Comparison of ENCODE assay signal across 22 mouse cellular contexts in genomic region chr19:5481398-5481797, GRCm38 (mm10). TPM values are rescaled to one million over a fixed set of nuclear protein-coding genes. Genes with fewer than 3 reads are reported as not detected.
"Had no signal": no experiment of that assay in that cellular context is flagged by ENCODE, and none has a peak within 500 bp of the region (broad histone marks: within the 10 kb centered on the region; RNA-seq: fewer than 3 reads in every experiment).

No protein-coding gene starts in this region.

- H3K4me3 ChIP-seq: heart, adult 2 months; heart, embryonic 13.5 days; heart, embryonic 15.5 days; hindbrain, embryonic 10.5 days; hindbrain, embryonic 12.5 days; intestine, embryonic 15.5 days; layer of hippocampus, adult 2 months; left cerebral cortex, adult 2 months; limb, embryonic 10.5 days; limb, embryonic 12.5 days; liver, embryonic 13.5 days; liver, embryonic 15.5 days had no signal

- H3K4me1 ChIP-seq: hindbrain, embryonic 12.5 days had no signal

- DNase-seq: gastrocnemius, postnatal 25 days; heart, adult 2 months; heart, postnatal 4 days; kidney, adult 18-20 months; kidney, adult 8-10 months; kidney, postnatal 10 days; liver, embryonic 13.5 days; liver, postnatal 0 days had no signal

- H3K27ac ChIP-seq: heart, adult 2 months; heart, embryonic 13.5 days; heart, embryonic 15.5 days; hindbrain, embryonic 10.5 days; hindbrain, embryonic 12.5 days; hindbrain, embryonic 14.5 days; intestine, embryonic 15.5 days; layer of hippocampus, adult 2 months; left cerebral cortex, adult 2 months; limb, embryonic 10.5 days; limb, embryonic 12.5 days; liver, embryonic 13.5 days; liver, embryonic 15.5 days had no signal

RNA-seq across cellular contexts. Expression of gene Ctsw, which starts 13.1 kb away (rescaled TPM):
- total RNA-seq: gastrocnemius, adult 18-20 months; gastrocnemius, adult 8-10 months; gastrocnemius, postnatal 25 days; layer of hippocampus, postnatal 25 days had no signal
